Mouse (Mus musculus) lung, adult 2 months (tissue): ENCODE data around the gene Zfp687.

ENCODE experiments used
- CTCF ChIP-seq: fragments of 200-500 bp; IDR thresholded peaks from 2 replicates; pipeline ENCODE4 v1.5.1; 2011; ENCODE audit warnings: mild to moderate bottlenecking, low read length, control low read depth; ENCODE audit not compliant: insufficient read depth
- POLR2A ChIP-seq: fragments of 200-500 bp; IDR thresholded peaks from 2 replicates; pipeline ENCODE4 v1.6.1; 2011; ENCODE audit warnings: low read depth, mild to moderate bottlenecking, control low read depth, low read length, borderline replicate concordance; ENCODE audit errors: extremely low read depth

- TF ChIP-seq CTCF = no peak
- no peak for TF ChIP-seq POLR2A
These were observed 27.6 kb upstream of the Zfp687 start for GRCm38 (mm10) chr3:95042838-95043229.
